In genomic region chr4:118331777-118332176, GRCm38 (mm10) we compare ENCODE assay signal across 14 mouse cellular contexts. TPM values are rescaled to one million over a fixed set of nuclear protein-coding genes. Genes with fewer than 3 reads are reported as not detected.
DNase-seq lines count a peak whose midpoint lies in the region; ATAC-seq and TF ChIP-seq lines count a peak whose summit lies in the region.
"Had no signal": no experiment of that assay in that cellular context is flagged by ENCODE, and none has a peak within 500 bp of the region (broad histone marks: within the 10 kb centered on the region; RNA-seq: fewer than 3 reads in every experiment).

No protein-coding gene starts in this region.

- 0 out of 2 replicates have a peak overlapping the region, but pooled peaks have one; percentile 16 for H3K27ac ChIP-seq in kidney, embryonic 16.5 days (ENCODE audit: low read length)
- no peak overlapping the region for H3K27ac ChIP-seq in midbrain, embryonic 15.5 days
- H3K27ac ChIP-seq: limb, embryonic 12.5 days; macrophage had no signal

- intact Hi-C loops in left cerebral cortex, postnatal 10 days (cut with DNase I), result no loop called here

- no peak overlapping the region for H3K9ac ChIP-seq in kidney, embryonic 16.5 days (replicated peaks; ENCODE audit: low read length)
- H3K9ac ChIP-seq in midbrain, embryonic 15.5 days, result no peak overlapping the region
- H3K9ac ChIP-seq: limb, embryonic 12.5 days had no signal

- H3K9me3 ChIP-seq in kidney, embryonic 16.5 days (ENCODE audit: low read length), result no peaks in the 10 kb centered on the region
- H3K9me3 ChIP-seq in midbrain, embryonic 15.5 days, result no peaks in the 10 kb centered on the region
- H3K9me3 ChIP-seq: G1E; limb, embryonic 12.5 days had no signal

- POLR2A ChIA-PET in Patski (lab: Charles Lee), result interaction anchor here (0.6 to 1.8 kb wide), 2 partner anchors 10 to 156 kb away, joined by 3 to 12 read pairs; no protein-coding TSS in a partner anchor

- H3K36me3 ChIP-seq in kidney, embryonic 16.5 days (ENCODE audit: insufficient read depth, low read length), result no peaks in the 10 kb centered on the region
- H3K36me3 ChIP-seq in midbrain, embryonic 15.5 days (replicated peaks), result no peaks in the 10 kb centered on the region
- H3K36me3 ChIP-seq: G1E; limb, embryonic 12.5 days had no signal

- H3K4me2 ChIP-seq in kidney, embryonic 16.5 days (replicated peaks; ENCODE audit: low read depth, low read length), result no peak overlapping the region
- no peak overlapping the region for H3K4me2 ChIP-seq in midbrain, embryonic 15.5 days
- H3K4me2 ChIP-seq: limb, embryonic 12.5 days had no signal

- CTCF ChIA-PET in Patski (lab: Charles Lee), result interaction anchor here (1.1 to 2.0 kb wide), 3 partner anchors 37 to 152 kb away, joined by 3 to 5 read pairs (median 4); partner anchors contain the start of gene Kdm4a

- WGBS in kidney, embryonic 16.5 days, result 37% methylated on average over 4 of the region's 4 CpGs
- 71% methylated on average over 4 of the region's 4 CpGs for WGBS in midbrain, embryonic 15.5 days

- no peak overlapping the region for H3K4me3 ChIP-seq in kidney, embryonic 16.5 days (ENCODE audit: low read length)
- H3K4me3 ChIP-seq in midbrain, embryonic 15.5 days, result no peak overlapping the region
- H3K4me3 ChIP-seq: limb, embryonic 12.5 days had no signal

- in situ Hi-C loops in Patski (cut with MboI; ENCODE audit: low pct_unique_long_range_greater_than_20kb), result no loop called here

- H3K27me3 ChIP-seq in Patski, result no peaks in the 10 kb centered on the region
- no peaks in the 10 kb centered on the region for H3K27me3 ChIP-seq in kidney, embryonic 16.5 days (ENCODE audit: insufficient read depth, low read length)
- no peaks in the 10 kb centered on the region for H3K27me3 ChIP-seq in midbrain, embryonic 15.5 days (replicated peaks)
- H3K27me3 ChIP-seq: limb, embryonic 12.5 days had no signal

- peak; percentile 90 for ATAC-seq in Patski
- ATAC-seq in kidney, embryonic 16.5 days (ENCODE audit: low FRiP score, low TSS enrichment), result no peak
- no peak for ATAC-seq in midbrain, embryonic 15.5 days (replicated peaks)

- H3K4me1 ChIP-seq in kidney, embryonic 16.5 days (ENCODE audit: insufficient read depth, low read length), result 0 out of 2 replicates have a peak, but pooled peaks cover under 1% of the 10 kb centered on the region
- no peaks in the 10 kb centered on the region for H3K4me1 ChIP-seq in midbrain, embryonic 15.5 days

- no peak for TF ChIP-seq CTCF in Patski (IDR thresholded peaks at IDR 0.05)

- DNase-seq in adrenal gland, adult 2 months, result peak; percentile 10
- DNase-seq in adrenal gland, adult 18-20 months (ENCODE audit: low spot score in 2 of 2), result no peak
- peak; percentile 78 for DNase-seq in Patski (ENCODE audit: low read depth, low spot score)
- DNase-seq in lung, postnatal 25 days (ENCODE audit: low spot score), result peak; percentile 31
- no peak for DNase-seq in left cerebral cortex, postnatal 10 days (ENCODE audit: extremely low spot score in 1 of 2, low spot score in 2 of 2)
- no peak for DNase-seq in ovary, postnatal 14 days (ENCODE audit: low spot score)
- DNase-seq: cerebellum, adult 9-11 months; heart, adult 18-20 months had no signal

RNA-seq across cellular contexts. Expression of gene Ptprf, which starts 40.6 kb away (rescaled TPM):
- 10 to 100 TPM; 34.9 to 87.8 TPM for total RNA-seq in adrenal gland, adult 2 months (2021)
- polyA plus RNA-seq in adrenal gland, adult 2 months (2012; rRNA removed), result 43.2 and 43.3 TPM in 2 replicates
- total RNA-seq in adrenal gland, adult 18-20 months (2021), result 10 to 100 TPM; 42.5 to 43.1 TPM
- polyA plus RNA-seq in Patski (2021), result 5.9 TPM
- 72.6 and 73.7 TPM in 2 replicates for polyA plus RNA-seq in kidney, embryonic 16.5 days (2015; fragmentation: Nextera tagmentation; extraction: Ambion mirVana)
- total RNA-seq in left cerebral cortex, postnatal 10 days (2021), result 100 to 1,000 TPM; 176 to 196 TPM
- polyA plus RNA-seq in midbrain, embryonic 15.5 days (2015; fragmentation: Nextera tagmentation; extraction: Ambion mirVana), result 93.9 and 94.2 TPM in 2 replicates
- total RNA-seq: monocyte, adult 5-6 weeks had no signal
- polyA plus RNA-seq: G1E had no signal

Comparison
In these comparisons a context has a peak if more than half of its experiments do, and no peak if none do; other contexts are left out.
1. DNase-seq: peak in adrenal gland, adult 2 months (single experiment), Patski (single experiment) and lung, postnatal 25 days (single experiment); none in adrenal gland, adult 18-20 months (0 of 2), left cerebral cortex, postnatal 10 days (0 of 2) and ovary, postnatal 14 days (single experiment).